Mouse (Mus musculus) megakaryocyte, embryonic 14.5 days (primary cell): ENCODE results near the gene Pitpnc1.

Experiments used
- FLI1 ChIP-seq: IDR thresholded peaks from 2 replicates; pipeline ENCODE4 v1.6.1; 2012; ENCODE audit warnings: low read length, inconsistent platforms, mixed read lengths
- GATA1 ChIP-seq: IDR thresholded peaks from 3 replicates; pipeline ENCODE4 v1.6.1; 2012; ENCODE audit warnings: mixed read lengths, low read length, inconsistent platforms, borderline replicate concordance

DNA sequence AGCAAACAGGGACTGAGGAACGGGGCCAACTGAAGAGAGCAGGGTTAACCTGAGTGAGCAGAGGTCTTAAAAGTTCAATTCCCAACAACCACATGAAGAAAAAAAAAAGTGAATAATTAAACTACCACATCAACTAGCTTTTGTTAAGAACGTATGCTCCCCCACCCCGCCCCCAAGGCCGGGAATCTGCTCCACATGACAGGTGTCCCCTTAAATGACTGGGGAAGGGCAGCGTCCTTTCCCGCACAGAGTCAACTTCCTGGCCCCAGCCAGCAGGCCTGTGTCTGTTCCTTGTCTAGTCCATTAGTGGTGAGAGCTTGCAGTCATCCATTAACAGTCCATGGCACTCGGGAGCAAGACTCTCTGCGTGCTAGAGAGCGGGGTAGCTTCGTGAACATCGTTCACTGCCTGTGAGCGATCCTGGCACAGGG lies 7.2 kb downstream of the Pitpnc1 start:
- TF ChIP-seq FLI1 (no peak), GATA1 (no peak)
